Mouse (Mus musculus) forelimb bud, embryonic 11.5 days (tissue): ENCODE measurements around the gene Sox5.

Experiments used
- DNase-seq: peaks from one replicate; pipeline ENCODE4 v3.0.0-alpha.2; 2012; ENCODE audit warnings: low read depth, low spot score

The Sox5 gene

GRCm38 (mm10) chr6:143943126-143943525 is 838.7 kb downstream of the Sox5 start:
- no peak for DNase-seq

GRCm38 (mm10) chr6:143941291-143941785 is 840.4 kb downstream of the Sox5 start:
- DNase-seq, result peak; percentile 49

- no peak for DNase-seq
Measured at GRCm38 (mm10) chr6:143923146-143923545, 858.6 kb downstream of the Sox5 start.

- DNase-seq, result peak; percentile 52
Measured at GRCm38 (mm10) chr6:143918405-143918947, 863.3 kb downstream of the Sox5 start.

- no peak for DNase-seq
Measured at GRCm38 (mm10) chr6:143916152-143916735, 865.5 kb downstream of the Sox5 start.

- DNase-seq, result no peak
Measured at GRCm38 (mm10) chr6:143915686-143916085, 866.1 kb downstream of the Sox5 start.

- DNase-seq, result no peak
Measured at GRCm38 (mm10) chr6:143912316-143912715, 869.5 kb downstream of the Sox5 start.

- no peak for DNase-seq
Measured at GRCm38 (mm10) chr6:143904693-143905031, 877.1 kb downstream of the Sox5 start.

- no peak for DNase-seq
Measured at GRCm38 (mm10) chr6:143903981-143904692, 877.6 kb downstream of the Sox5 start.

GRCm38 (mm10) chr6:143900871-143901270 is 880.9 kb downstream of the Sox5 start:
- DNase-seq, result no peak

GRCm38 (mm10) chr6:143895092-143895491 is 886.7 kb downstream of the Sox5 start:
- no peak for DNase-seq

- DNase-seq, result no peak
Measured at GRCm38 (mm10) chr6:143892869-143893268, 888.9 kb downstream of the Sox5 start.

GRCm38 (mm10) chr6:143888556-143888955 is 893.2 kb downstream of the Sox5 start:
- DNase-seq, result peak; percentile 12

GRCm38 (mm10) chr6:143878525-143878924 is 903.3 kb downstream of the Sox5 start:
- DNase-seq, result no peak

- DNase-seq, result no peak
Measured at GRCm38 (mm10) chr6:143868790-143869189, 913.0 kb downstream of the Sox5 start.

- DNase-seq, result no peak
Measured at GRCm38 (mm10) chr6:143868155-143868685, 913.6 kb downstream of the Sox5 start.

- DNase-seq, result no peak
Measured at GRCm38 (mm10) chr6:143867029-143867428, 914.7 kb downstream of the Sox5 start.

GRCm38 (mm10) chr6:143866566-143866965 is 915.2 kb downstream of the Sox5 start:
- DNase-seq, result no peak

GRCm38 (mm10) chr6:143862611-143863110 is 919.1 kb downstream of the Sox5 start:
- DNase-seq, result no peak

- DNase-seq, result no peak
Measured at GRCm38 (mm10) chr6:143860036-143860435, 921.7 kb downstream of the Sox5 start.

GRCm38 (mm10) chr6:143859535-143859934 is 922.2 kb downstream of the Sox5 start:
- peak; percentile 77 for DNase-seq

- DNase-seq, result no peak
Measured at GRCm38 (mm10) chr6:143858551-143858950, 923.2 kb downstream of the Sox5 start.

- DNase-seq, result no peak
Measured at GRCm38 (mm10) chr6:143857376-143857775, 924.4 kb downstream of the Sox5 start.
